Mouse (Mus musculus): ENCODE results near the gene Carm1. TPM values are rescaled to one million over a fixed set of nuclear protein-coding genes. Genes with fewer than 3 reads are reported as not detected.

The Carm1 gene
- polyA plus RNA-seq, 1 experiment from 2014 or later = 42.0 TPM

DNA sequence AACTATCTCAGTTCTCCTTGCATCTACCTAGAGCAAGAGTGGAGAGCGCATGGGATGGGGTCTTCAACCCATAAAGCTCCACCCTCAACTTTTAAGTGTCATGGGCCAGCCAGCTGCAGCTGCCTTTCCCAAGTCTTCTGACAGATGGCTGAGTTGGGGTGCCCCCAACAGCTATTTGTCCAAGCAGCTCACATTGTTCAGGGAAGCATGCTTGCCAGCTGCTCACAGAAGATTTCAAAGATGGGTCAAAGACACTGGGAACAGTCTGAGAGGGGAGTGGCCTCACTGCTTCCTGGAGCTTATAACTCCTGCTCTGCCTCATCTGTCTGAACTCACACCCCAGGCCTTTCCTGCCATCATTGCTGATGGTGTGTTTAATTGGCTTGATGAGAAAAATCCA, 29.6 kb downstream of the Carm1 start:
- DNase-seq = no peak

DNA sequence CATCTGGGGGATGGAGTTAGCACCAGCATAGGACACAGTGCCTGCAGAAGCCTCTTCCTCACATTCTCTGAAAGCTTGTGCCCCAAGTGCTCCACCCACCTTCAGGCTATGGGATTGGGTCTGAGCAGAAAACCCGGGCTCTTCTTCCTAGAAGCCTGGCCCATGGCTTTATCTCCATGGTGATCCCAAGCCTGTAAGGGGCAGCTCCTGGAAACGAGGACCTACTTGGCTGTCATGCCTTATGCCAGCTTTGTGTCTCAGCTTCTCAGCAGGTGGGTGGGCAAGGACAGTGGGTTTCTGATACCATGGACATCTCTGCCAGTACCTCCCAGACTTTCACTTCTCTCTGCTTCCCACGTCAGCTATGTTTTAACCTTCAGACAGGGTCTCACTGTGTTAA, 31.5 kb downstream of the Carm1 start:
- H3K27me3 ChIP-seq (ENCODE audit: control insufficient read depth, insufficient read depth, low read length) = no peaks in the 10 kb centered on the region
- DNase-seq = no peak

More for the DNA sequence above, 29.6 kb downstream of the Carm1 start:
- WGBS = 83% methylated on average over 1 of the region's 1 CpGs
- Histone ChIP-seq H3K4me2 (ENCODE audit: low read length) (no peak overlapping the region), H3K36me3 (ENCODE audit: control insufficient read depth, insufficient read depth, low read length) (peaks cover 94% of the 10 kb centered on the region), H3K4me1 (ENCODE audit: control insufficient read depth, insufficient read depth, low read length) (no peaks in the 10 kb centered on the region), H3K4me3 (replicated peaks; ENCODE audit: low read depth, low read length) (no peak overlapping the region), H3K9me3 (ENCODE audit: control insufficient read depth, low read length) (no peaks in the 10 kb centered on the region), H3K9ac (replicated peaks; ENCODE audit: low read length) (no peak overlapping the region), H3K27ac (replicated peaks; ENCODE audit: low read depth, low read length) (no peak overlapping the region), H3K27me3 (ENCODE audit: control insufficient read depth, insufficient read depth, low read length) (no peaks in the 10 kb centered on the region)
- ATAC-seq (ENCODE audit: low FRiP score, low TSS enrichment) = no peak

DNA sequence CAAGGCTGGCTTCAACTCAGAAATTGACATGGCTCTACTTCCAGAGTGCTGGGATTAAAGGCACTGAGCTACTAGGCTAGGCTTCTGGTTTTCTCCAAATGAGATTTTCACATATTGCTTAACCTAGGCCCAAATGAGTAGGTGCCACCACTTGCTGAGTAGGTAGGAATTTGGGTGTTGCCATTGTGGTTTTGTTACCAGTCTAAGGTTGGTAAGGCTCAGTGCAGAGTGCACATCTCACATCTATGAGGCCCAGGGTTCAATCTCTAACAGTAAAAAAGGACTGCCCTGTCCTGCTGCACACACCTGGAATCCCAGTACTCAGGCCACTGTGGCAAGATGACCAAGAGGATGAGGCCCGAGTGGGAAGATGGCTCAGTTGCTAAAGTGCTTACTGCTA, 38.7 kb downstream of the Carm1 start:
- Histone ChIP-seq H3K27me3 (ENCODE audit: control insufficient read depth, insufficient read depth, low read length) (no peaks in the 10 kb centered on the region), H3K4me3 (replicated peaks; ENCODE audit: low read depth, low read length) (no peak overlapping the region), H3K27ac (replicated peaks; ENCODE audit: low read depth, low read length) (no peak overlapping the region), H3K9ac (replicated peaks; ENCODE audit: low read length) (no peak overlapping the region), H3K4me1 (ENCODE audit: control insufficient read depth, insufficient read depth, low read length) (no peaks in the 10 kb centered on the region), H3K36me3 (ENCODE audit: control insufficient read depth, insufficient read depth, low read length) (peaks cover 97% of the 10 kb centered on the region), H3K4me2 (ENCODE audit: low read length) (no peak overlapping the region), H3K9me3 (ENCODE audit: control insufficient read depth, low read length) (no peaks in the 10 kb centered on the region)
- WGBS = 96% methylated on average over 1 of the region's 1 CpGs
- no peak for ATAC-seq (ENCODE audit: low FRiP score, low TSS enrichment)
- DNase-seq = no peak

More for the DNA sequence above, 31.5 kb downstream of the Carm1 start:
- Histone ChIP-seq H3K4me1 (ENCODE audit: control insufficient read depth, insufficient read depth, low read length) (no peaks in the 10 kb centered on the region), H3K9ac (replicated peaks; ENCODE audit: low read length) (no peak overlapping the region), H3K4me2 (ENCODE audit: low read length) (no peak overlapping the region), H3K36me3 (ENCODE audit: control insufficient read depth, insufficient read depth, low read length) (peaks cover 93% of the 10 kb centered on the region), H3K27ac (replicated peaks; ENCODE audit: low read depth, low read length) (no peak overlapping the region), H3K9me3 (ENCODE audit: control insufficient read depth, low read length) (no peaks in the 10 kb centered on the region), H3K4me3 (replicated peaks; ENCODE audit: low read depth, low read length) (no peak overlapping the region)
- 48% methylated on average over 3 of the region's 3 CpGs for whole genome bisulfite sequencing
- no peak for ATAC-seq (ENCODE audit: low FRiP score, low TSS enrichment)

DNA sequence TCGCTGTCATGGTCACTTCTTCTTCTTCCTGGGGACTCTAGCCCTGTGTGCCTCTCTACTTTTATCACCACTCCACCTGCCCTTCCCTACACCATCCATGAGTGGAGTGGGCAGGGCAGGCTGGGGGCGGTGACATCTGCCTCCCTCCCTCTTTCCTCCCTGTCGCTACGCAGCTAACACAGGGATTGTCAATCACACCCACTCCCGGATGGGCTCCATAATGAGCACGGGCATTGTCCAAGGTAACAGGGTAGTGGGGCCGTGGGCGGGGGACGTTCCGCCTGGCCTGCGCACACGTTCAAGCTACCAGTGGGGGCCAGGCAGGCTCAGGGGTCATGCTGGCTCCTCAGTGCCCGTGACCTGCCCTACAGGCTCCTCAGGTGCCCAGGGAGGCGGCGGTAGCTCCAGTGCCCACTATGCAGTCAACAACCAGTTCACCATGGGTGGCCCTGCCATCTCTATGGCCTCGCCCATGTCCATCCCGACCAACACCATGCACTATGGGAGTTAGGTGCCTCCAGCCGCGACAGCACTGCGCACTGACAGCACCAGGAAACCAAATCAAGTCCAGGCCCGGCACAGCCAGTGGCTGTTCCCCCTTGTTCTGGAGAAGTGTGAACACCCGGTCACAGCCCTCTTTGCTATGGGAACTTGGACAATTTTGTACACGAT, 41.1 kb downstream of the Carm1 start:
- H3K4me2 ChIP-seq (ENCODE audit: low read length) = no peak overlapping the region
- ATAC-seq (ENCODE audit: low FRiP score, low TSS enrichment) = no peak
- no peak overlapping the region for H3K27ac ChIP-seq (replicated peaks; ENCODE audit: low read depth, low read length)
- DNase-seq = no peak
- H3K9ac ChIP-seq (replicated peaks; ENCODE audit: low read length) = no peak overlapping the region
- H3K4me3 ChIP-seq (replicated peaks; ENCODE audit: low read depth, low read length) = no peak overlapping the region
- no peaks in the 10 kb centered on the region for H3K27me3 ChIP-seq (ENCODE audit: control insufficient read depth, insufficient read depth, low read length)
- no peaks in the 10 kb centered on the region for H3K9me3 ChIP-seq (ENCODE audit: control insufficient read depth, low read length)
- 87% methylated on average over 23 of the region's 23 CpGs for WGBS
- peaks cover 81% of the 10 kb centered on the region for H3K36me3 ChIP-seq (ENCODE audit: control insufficient read depth, insufficient read depth, low read length)
- peaks cover 11% of the 10 kb centered on the region for H3K4me1 ChIP-seq (ENCODE audit: control insufficient read depth, insufficient read depth, low read length)

DNA sequence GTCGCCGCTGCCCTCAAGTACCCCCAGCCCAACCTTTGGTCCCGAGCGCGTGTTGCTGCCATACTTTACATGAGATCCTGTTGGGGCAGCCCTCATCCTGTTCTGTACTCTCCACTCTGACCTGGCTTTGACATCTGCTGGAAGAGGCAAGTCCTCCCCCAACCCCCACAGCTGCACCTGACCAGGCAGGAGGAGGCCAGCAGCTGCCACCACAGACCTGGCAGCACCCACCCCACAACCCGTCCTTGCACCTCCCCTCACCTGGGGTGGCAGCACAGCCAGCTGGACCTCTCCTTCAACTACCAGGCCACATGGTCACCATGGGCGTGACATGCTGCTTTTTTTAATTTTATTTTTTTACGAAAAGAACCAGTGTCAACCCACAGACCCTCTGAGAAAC, 41.7 kb downstream of the Carm1 start:
- H3K27me3 ChIP-seq (ENCODE audit: control insufficient read depth, insufficient read depth, low read length) = no peaks in the 10 kb centered on the region
- H3K36me3 ChIP-seq (ENCODE audit: control insufficient read depth, insufficient read depth, low read length) = peaks cover 76% of the 10 kb centered on the region
- no peak overlapping the region for H3K9ac ChIP-seq (replicated peaks; ENCODE audit: low read length)
- H3K4me3 ChIP-seq (replicated peaks; ENCODE audit: low read depth, low read length) = no peak overlapping the region
- 92% methylated on average over 8 of the region's 8 CpGs for WGBS
- H3K4me2 ChIP-seq (ENCODE audit: low read length) = no peak overlapping the region
- ATAC-seq (ENCODE audit: low FRiP score, low TSS enrichment) (no peak), DNase-seq (no peak)
- H3K9me3 ChIP-seq (ENCODE audit: control insufficient read depth, low read length) = no peaks in the 10 kb centered on the region
- peaks cover 11% of the 10 kb centered on the region for H3K4me1 ChIP-seq (ENCODE audit: control insufficient read depth, insufficient read depth, low read length)
- H3K27ac ChIP-seq (replicated peaks; ENCODE audit: low read depth, low read length) = no peak overlapping the region

DNA sequence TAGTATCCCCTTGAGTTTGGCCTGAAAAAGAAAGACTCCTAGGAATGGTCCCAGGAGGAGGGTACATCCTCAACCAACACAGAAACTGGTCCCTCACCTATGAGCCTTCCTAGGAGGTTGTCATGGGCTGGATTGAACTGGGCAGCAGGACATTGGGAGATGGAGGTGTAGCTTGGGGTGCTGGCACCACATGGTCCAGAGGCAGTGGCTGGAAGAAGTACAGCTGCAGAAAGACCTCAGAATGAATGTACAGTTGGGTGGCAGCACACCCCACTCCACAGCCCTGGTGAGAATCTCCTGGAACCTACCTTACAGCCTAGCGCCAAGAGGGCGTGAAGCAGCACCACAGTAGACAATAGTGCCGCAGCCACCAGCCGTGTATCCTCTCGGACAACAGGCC, 42.8 kb downstream of the Carm1 start:
- 91% methylated on average over 5 of the region's 5 CpGs for WGBS

DNA sequence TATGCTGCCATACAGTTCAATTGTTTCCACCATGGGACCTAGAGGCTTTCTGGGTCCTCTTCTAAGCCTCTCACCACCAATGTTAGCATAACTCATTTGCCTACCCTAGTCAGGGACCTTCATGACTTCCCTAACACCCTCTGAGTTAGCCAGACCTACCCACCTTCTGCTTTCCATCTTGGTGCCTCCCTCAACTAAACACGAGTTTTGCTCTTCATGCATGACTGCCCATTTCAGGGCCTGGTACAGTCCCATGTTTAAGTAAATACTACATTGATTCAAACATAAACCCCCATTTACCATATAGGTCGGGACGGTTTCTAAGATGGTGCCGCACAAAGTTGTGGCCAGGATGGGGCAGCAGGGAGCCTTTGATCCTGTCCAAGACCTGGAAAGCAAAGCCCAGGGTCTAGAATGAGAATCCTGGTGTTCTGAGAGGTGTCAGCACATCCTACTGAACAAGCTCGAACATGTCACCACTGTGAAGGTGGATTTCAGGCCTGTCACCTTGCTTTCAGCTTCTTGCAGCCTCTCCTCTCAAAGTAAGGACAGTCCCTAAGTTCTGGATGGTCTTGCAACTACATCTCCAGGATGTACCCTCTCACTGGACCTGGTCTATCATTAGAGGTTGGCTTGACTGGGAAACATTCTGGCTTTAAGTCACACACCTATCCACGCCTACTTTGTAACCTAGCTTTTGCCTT, 44.6 kb downstream of the Carm1 start:
- DNase-seq (no peak), ATAC-seq (ENCODE audit: low FRiP score, low TSS enrichment) (no peak)
- peaks cover 56% of the 10 kb centered on the region for H3K36me3 ChIP-seq (ENCODE audit: control insufficient read depth, insufficient read depth, low read length)
- WGBS = 84% methylated on average over 6 of the region's 6 CpGs
- no peak overlapping the region for H3K4me3 ChIP-seq (replicated peaks; ENCODE audit: low read depth, low read length)
- H3K4me1 ChIP-seq (ENCODE audit: control insufficient read depth, insufficient read depth, low read length) = peaks cover 26% of the 10 kb centered on the region
- no peak overlapping the region for H3K9ac ChIP-seq (replicated peaks; ENCODE audit: low read length)
- H3K4me2 ChIP-seq (ENCODE audit: low read length) = peak overlapping the region; percentile 96
- no peaks in the 10 kb centered on the region for H3K9me3 ChIP-seq (ENCODE audit: control insufficient read depth, low read length)
- no peaks in the 10 kb centered on the region for H3K27me3 ChIP-seq (ENCODE audit: control insufficient read depth, insufficient read depth, low read length)
- no peak overlapping the region for H3K27ac ChIP-seq (replicated peaks; ENCODE audit: low read depth, low read length)

More for the DNA sequence above, 42.8 kb downstream of the Carm1 start:
- no peak overlapping the region for H3K27ac ChIP-seq (replicated peaks; ENCODE audit: low read depth, low read length)
- no peaks in the 10 kb centered on the region for H3K27me3 ChIP-seq (ENCODE audit: control insufficient read depth, insufficient read depth, low read length)
- peaks cover 21% of the 10 kb centered on the region for H3K4me1 ChIP-seq (ENCODE audit: control insufficient read depth, insufficient read depth, low read length)
- no peak overlapping the region for H3K4me3 ChIP-seq (replicated peaks; ENCODE audit: low read depth, low read length)
- H3K9me3 ChIP-seq (ENCODE audit: control insufficient read depth, low read length) = no peaks in the 10 kb centered on the region
- H3K36me3 ChIP-seq (ENCODE audit: control insufficient read depth, insufficient read depth, low read length) = peaks cover 64% of the 10 kb centered on the region
- H3K4me2 ChIP-seq (ENCODE audit: low read length) = no peak overlapping the region
- DNase-seq (no peak), ATAC-seq (ENCODE audit: low FRiP score, low TSS enrichment) (no peak)
- H3K9ac ChIP-seq (replicated peaks; ENCODE audit: low read length) = no peak overlapping the region

DNA sequence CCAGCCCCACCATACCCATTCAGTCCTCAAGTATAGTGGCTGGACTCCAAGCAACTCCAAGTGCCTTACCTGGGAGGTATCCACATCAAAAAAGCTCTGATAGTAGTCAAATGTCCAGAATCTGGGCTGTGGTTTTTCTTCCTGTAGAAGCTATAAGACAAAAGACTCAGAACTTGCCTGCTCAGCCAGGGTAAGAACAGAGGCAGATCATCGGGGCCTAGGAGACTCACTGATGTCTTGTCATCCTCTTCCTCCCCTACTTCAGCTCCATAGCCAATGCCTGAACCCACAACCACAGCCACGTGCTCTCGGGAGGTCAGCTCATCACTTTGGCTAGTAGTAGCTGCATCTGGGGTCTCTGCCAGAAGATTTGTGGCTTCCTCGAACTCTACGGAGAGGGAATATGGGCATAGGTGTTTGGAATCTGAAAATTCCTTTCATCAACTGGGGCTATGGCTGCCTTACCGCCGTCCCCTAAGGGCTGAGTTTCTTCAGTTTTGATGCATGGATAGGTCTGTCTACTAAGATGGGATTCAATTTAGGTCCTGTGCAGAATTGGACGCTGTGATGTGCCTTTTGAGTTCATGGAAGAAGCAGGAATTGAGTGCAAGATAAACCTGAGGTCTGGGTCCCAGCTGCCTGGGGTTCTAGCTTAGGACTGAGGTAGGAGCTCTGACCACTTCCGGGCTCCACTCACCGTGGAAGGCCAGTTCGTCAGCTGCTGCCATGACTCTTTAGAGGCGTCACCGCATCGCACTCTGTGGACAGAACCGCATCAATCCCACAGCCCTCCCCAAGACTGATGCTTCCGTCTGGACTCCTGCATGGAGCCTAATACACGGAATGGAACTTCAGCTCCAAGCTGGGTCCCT, 45.4 kb downstream of the Carm1 start:
- Histone ChIP-seq H3K27ac (replicated peaks; ENCODE audit: low read depth, low read length) (peak overlapping the region; percentile 88), H3K9me3 (ENCODE audit: control insufficient read depth, low read length) (no peaks in the 10 kb centered on the region), H3K27me3 (ENCODE audit: control insufficient read depth, insufficient read depth, low read length) (no peaks in the 10 kb centered on the region), H3K4me2 (ENCODE audit: low read length) (peak overlapping the region; percentile 96), H3K4me1 (ENCODE audit: control insufficient read depth, insufficient read depth, low read length) (peaks cover 26% of the 10 kb centered on the region), H3K36me3 (ENCODE audit: control insufficient read depth, insufficient read depth, low read length) (peaks cover 51% of the 10 kb centered on the region), H3K4me3 (replicated peaks; ENCODE audit: low read depth, low read length) (peak overlapping the region; percentile 93), H3K9ac (replicated peaks; ENCODE audit: low read length) (peak overlapping the region; percentile 68)
- WGBS = 19% methylated on average over 17 of the region's 17 CpGs
- ATAC-seq (ENCODE audit: low FRiP score, low TSS enrichment) (peak; percentile 75), DNase-seq (no peak)

Measured in midbrain, embryonic 14.5 days (tissue).